Mouse (Mus musculus) Muller cell, postnatal 12 days (primary cell): Measurements from ENCODE around the gene Rab40c.

ENCODE experiments used
- DNase-seq: peaks from one replicate; pipeline ENCODE4 v3.0.0-alpha.2; 2015; ENCODE audit errors: inconsistent ontology term

Rab40c gene

DNA sequence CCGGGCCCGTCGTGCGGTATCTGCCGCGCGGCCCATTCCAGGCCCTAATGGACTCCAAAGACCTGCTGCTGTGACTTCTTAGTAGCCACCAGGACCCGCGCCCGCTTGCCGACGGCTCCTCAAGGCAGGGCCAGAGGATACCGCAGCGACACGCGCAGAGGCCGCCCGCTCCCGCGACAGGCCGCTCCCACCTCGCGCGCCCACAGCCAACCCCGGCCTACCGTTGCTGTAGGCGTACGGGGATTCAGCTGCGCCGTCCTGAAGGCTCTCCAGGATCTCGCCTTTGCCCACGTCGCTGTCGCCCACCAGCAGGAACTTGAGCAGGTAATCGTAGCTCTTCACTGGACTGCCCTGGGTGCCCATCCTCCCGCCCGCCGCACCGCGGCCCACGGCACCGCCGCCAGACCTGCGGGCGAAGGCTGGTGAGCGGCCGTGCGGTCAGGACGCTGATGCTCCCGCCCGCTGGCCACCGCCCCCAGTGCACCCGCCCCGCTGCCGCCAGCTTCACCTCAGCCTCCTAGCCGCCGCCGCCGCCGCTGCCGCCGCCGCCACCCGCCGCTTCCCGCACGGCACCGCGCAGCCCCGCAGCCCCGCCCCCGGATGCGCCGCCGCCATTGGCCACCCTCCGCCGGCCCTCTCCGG, at the start of gene Rab40c:
Gene Rab40c, minus strand, starts transcription at position 584 of the 642 bp plus-strand sequence.
- peak; percentile 69 for DNase-seq

DNA sequence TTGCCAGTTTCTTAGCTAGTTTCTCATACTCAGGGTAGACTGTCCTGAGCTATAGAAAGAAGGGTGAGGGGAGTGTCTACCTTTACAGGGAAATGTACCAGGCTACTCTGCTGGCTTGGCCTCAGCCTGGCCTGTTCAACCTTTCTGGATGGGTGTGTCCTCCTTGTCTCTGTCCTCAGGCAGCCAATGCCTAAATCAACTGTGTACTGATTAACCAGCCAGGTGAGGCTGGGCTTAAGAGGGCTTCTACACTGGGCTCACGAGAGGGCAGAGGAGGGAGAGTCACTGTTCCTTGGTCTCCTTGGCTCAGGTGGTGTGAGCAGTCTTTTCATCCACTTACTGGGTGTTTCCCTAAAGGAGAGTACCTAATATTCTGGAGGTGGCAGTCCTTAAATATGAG, 48.6 kb upstream of the Rab40c start:
- DNase-seq = no peak

DNA sequence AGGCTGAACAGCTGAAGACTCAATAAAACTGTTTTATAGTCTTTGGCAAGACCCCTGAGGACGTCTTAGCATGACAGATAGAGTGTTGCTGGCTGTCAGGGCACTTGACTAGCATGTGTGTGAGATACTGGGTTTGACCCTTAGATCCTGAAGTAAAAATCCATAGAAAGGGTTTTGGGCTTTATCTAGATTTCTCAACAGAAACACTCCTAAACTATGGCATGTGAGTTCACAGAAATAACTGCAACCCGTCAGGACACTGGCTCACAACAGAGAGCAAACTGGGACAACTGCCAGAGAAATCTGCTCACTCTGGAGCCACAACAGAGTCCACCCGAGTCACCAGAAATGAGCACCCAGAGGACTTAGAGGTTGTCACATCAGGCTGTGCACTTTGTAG, 48.1 kb upstream of the Rab40c start:
- no peak for DNase-seq

DNA sequence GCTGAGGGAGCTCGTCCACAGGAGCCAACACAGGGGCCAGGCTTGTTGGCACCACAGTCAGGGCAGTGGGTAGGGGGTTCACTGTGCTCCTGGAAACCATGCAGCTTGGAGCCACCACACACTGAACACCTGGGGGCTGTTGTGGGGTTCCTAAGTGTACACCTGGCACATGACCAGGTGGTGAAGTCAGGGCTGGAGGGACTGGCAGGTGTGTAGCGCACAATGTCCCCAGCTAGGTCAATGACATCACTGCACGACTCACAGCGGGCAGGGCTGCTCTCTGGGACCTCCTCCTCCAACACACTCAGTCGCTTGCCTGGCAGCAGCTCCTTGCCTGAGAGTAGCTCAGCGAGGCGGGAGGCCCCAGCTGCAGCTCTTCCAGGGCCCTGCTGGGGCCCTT, 44.7 kb upstream of the Rab40c start:
- DNase-seq = no peak

DNA sequence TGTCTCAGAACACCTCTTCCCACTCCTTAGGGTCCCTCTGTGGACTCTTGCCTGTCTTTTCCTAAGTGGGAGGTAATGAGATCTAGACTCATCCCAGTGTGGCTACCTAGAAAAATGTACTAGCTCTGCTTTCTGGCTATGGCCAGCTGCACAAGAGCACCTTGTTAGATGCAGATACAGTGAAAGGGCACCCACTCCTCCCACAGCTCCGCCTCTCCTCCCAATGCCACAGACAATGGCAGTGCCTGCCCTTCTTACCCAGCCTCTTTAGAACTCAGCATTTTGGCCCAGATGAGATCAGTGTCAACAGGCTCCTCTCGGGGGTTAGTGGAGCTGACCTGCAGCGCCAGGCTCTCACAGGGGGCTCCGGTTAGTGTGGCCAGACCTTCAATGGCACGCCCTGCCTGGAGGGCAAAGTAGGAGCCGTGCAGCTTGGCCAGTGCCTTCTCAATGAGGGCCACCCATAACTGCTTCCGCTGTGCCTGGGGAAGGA, 42.9 kb upstream of the Rab40c start:
- DNase-seq = no peak

DNA sequence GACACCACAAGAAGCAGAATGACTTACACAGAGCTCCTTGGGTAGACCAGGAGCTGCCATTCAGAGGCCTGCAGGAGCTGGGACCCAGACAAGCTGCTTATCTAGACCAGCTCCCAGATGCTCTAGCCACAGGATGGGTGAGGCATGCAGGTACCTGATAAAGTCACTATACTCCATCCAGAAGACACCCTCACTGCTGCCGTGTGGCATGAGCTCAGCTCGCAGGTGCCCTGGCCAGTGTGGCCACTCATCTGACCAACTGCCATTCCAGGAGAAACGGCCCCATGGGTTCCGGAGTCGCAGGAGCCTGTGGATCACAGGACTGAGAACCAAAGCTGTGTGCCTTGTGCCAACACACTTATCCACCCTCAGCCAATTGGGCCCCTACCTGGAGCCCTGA, 42.0 kb upstream of the Rab40c start:
- DNase-seq = no peak

DNA sequence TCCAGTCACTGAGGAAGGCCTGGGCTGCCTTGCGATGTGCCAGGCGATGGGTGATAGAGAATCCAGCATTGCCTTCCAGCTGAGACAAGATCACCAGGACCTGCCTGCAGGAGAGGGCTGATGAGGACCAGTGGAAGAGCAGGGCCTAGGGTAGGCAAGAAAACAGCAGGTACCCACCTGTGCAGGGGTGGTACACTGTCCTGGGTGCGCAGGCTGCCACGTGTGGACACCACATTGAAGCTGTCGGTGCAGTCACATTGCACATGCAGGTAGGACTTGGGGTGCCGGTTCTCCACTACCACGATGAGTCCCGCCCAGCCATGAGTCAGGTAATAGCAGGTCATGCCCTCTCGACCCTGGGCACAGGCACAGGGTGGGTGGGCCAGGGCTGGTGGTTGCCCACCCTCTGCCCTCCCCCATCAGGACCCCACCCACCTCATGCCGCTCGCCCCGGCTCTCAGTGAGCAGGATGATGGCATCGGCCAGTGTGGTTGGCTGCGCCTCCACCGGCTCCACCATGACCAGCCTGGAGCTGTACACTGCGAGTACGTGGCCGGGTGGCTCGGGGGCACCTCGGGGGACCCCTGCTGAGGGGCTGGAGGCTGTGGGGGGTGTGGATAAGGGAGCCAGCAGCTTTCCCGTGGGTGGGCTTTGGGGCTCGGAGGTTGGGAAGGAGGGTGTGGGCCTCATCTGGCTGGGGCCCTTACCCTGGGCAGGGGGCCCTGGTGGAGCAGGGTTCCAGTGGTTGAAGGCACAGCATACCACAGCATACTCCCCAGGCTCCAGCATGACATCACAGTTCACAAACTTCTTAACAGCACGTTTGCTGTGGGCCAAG, 40.3 kb upstream of the Rab40c start:
- no peak for DNase-seq

DNA sequence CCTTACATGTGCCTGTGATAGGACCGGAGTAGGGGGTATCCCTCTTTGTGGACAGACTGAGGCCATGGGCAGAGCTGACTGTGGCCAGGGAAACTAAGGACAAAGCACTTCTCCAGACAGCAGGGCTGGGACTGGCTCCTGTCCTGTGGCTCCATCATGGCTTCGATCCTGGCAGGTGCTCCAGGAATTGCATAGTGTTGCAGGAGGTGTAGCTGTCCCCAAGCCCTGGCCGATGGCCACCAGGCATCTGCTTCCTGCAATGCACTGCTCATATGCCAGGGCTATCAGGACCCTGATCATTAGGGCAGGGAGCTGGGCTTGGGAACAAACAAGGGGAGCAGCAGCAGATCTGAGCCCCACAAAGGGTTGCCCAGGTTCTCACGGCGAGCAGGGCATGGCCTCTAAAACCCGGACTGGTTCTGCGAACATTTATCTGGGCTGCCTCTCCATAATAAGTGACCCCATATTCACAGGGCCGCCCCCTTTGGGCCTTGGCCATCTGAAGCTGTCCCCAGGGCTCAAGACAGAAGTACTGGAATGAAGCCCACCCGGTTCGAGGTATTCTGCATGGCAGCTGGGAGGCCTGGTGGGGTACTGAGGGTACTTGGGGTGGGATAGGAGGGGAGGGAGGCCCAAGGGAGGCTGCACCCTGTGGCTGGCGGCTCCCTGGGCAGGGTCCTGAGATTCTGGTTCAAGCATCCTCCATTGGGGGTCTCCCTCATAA, 39.4 kb upstream of the Rab40c start:
- DNase-seq = no peak

DNA sequence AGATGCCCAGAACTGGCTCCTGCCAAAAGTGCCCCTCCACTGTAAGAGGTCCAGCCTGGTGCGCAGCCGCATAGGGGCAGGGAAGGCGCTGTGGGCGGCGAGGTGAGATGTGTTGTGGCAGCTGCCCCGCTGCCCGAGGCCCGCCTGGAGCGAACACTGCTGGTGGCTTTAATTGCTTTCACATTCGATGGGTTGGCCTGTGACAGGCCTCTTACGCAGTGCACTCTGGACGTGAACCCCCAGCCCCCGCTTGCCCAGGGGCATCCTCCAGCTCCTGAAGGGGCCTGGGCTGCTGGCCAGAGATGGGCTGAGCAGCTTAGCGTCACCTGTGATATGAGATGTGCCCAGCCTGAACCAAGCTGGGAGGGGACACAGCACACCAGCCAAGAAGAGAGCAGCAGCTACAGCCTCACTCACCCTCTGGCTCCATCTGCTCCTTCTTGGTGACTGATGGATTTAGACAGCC, 38.1 kb upstream of the Rab40c start:
- no peak for DNase-seq

DNA sequence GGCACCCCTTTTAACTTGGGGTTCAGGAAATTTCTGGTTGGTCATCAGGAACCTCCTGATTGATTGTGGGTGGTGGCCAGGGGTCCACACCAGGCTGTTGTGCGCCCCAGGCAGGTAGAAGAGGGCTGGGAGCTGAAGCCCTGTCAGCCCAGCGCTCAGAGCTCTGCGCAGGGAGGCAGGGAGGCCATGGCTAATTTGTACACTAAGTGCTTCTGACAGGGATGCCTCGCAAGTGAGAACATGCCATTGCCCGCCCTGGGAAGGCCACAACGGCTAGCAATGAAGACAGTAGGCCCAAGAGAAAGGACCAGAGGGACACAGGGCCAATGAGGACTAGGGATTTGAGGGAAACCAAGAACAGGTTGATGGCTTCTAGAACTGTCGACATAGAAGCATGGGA, 37.1 kb upstream of the Rab40c start:
- no peak for DNase-seq

DNA sequence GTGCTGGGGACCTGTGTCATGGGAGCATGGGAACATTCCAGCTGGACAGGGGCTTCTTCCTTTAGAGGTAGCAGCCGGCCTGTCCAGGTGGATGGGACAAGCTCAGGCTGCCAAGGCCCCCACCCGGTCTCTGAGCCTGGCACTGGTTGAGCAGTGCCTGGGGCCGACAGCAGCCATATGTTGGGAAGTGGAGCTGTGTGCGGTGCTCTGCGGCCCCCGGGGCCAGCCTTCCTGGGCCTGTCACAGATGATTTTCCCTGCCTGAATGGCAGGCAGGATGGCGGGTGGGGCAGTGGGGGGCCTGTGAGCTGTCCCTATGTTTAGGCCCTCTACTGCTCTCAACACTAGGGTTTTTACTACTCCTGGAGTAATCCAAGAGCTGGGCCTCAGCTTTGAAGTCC, 36.7 kb upstream of the Rab40c start:
- DNase-seq = no peak

DNA sequence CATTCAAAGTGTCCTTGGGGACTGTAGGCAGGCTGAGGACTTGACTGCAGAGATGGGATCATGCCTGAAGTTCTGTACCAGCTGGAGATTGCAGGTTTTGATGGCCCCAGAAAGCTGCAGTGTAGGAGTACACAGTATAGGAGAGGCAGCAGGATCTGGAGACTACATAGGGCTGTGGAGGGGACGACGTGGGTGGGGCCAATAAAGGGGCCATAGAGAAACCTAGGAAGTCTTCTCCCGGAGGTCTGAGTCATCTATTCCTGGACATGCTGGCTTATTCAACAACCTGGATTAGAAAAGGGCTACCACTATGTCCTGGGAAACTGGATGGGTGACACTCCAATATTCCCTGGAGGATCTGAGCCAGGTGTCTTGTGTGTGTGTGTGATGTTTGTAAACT, 36.2 kb upstream of the Rab40c start:
- no peak for DNase-seq

DNA sequence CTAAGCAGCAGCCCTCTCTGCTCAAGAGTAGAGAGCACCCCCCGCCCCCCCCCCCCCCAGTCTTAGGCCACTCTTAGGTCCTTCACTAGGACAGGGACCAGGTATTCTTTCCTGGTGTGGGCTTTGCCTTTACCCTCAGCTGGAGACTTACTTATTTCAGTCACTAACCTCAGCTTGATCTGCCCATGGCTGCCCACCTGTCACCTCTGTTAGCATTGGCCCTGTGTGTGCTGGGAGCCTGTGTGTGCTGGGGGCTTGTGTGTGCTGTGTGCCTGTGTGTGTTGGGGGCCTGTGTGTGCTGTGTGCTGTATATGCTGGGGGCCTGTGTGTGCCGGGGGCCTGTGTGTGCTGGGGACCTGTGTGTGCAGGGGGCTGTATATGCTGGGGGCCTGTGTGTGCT, 35.1 kb upstream of the Rab40c start:
- no peak for DNase-seq

DNA sequence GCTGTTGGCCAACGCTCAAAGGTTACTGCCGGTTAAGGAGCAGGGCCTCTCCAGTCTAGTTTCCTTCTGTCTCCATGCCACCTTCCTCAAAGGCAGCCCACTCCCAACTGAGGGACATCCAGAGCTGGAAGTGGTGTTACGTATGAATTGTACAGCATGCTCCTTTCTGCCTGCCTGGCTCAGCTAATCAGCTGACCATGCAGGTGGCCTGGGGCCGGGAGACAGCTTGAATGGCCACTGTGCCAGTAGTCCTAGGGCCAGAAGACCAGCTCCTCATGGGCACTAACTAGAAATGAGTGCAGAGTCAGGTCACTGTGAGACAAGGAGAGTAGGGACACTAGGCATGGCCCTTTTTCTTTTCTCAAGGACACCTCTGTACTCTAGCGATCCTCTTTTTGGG, 33.6 kb upstream of the Rab40c start:
- DNase-seq = no peak

DNA sequence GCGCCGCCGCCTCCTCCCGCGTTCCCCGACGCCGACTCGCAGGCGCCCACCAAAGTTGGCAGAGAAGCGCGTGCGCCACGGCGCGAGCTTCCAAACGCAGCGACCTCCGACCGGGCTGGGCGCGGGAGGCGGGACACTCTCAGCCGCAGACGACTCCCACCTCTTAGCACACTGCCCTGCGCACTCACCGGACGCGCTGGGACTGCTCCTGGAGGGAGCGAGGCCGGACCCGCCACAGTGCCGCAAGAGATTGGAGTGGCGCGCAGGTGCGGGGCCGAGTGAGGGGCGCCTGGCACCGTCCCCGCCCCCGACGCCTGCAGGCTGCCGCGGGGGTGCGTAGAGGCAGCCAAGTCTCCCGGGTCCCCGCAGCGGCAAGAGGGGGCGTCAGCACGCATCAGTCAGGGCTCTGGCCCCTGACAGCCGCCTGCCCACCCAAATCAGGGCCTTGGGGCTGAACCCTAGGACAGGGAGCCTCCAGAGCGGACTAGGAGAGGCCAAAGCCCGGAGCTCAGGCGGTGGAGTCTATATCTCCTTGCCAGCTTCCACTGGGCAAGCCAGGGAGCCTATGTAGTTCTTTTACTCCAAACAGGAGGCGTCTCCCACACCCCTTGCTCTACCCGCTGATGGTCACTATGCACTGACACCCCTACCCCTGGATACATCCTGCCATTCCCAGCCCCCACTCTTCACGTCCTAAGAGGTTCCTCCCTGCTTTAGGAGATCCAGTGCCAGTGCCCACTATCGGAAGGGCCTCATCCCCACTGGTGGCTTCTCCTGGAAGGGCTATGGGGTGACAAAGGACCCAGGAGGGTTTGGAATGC, 32.5 kb upstream of the Rab40c start, which contains the start of gene A930017K11Rik:
Gene A930017K11Rik, minus strand, starts transcription at position 763 of the 821 bp plus-strand sequence.
- DNase-seq = no peak

DNA sequence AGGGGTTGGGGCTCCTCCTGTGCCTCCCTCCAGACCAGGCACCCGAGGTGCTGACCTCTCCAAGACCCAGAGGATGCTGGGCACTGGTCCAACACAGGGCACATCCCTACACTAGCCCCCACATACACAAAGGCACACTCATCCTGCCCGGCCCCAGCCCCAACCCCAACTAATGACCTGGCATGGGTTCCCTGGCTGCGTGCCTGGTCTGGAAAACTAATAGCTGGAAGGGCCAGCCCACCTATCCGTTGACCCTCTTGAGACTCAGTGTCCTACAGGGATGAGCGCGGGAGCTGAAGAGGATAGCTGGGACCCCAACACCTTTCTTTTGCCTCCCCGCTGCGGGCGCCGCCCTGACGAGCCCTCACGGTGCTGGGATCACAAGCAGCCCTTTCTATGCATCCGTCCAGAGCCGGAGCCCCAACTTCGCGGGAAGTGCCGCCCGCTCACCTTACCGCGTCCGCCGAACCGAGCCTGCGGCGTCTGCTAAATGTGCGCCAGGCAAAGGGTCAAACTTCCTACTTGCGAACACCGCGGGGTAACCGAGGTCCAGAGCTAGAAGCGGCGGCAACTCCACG, 31.8 kb upstream of the Rab40c start:
- DNase-seq = peak; percentile 50

DNA sequence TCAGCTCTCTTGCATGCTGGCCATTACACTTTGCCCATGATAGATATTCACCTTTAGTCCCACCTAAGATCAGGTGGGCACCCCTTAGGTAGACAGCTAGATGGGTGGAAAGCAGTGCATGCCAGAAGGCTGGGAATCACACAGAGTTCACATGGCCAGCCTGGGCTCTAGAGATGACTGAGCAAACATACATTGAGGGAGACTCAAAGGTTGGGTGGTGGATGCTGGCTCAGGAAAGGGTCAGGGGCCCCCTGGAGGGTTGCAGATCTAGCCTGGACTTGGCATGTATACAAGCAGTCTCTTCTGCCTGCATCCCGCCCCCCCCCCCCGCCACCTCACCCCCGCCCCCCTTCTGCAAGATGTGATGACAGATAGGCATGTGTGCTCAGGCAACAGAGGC, 31.2 kb upstream of the Rab40c start:
- DNase-seq = no peak

DNA sequence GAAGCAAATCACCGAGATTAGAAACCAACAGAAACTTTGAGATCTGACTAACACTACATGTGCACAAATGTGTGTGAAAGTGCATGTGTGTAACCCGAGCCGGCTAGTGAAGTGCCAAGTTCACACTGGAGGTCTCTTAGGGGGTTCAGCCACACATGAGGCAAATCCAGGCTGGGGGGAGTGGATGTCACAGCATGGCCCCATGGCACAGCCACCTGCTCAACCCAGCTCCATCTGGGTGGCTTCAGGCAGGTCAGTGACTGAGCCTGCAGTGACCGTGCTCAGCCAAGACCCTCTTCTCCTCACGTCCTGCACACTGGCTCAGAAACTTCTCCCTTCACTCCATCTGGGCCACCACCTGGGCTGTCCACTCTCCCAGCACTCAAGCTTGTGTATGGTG, 30.5 kb upstream of the Rab40c start:
- no peak for DNase-seq

DNA sequence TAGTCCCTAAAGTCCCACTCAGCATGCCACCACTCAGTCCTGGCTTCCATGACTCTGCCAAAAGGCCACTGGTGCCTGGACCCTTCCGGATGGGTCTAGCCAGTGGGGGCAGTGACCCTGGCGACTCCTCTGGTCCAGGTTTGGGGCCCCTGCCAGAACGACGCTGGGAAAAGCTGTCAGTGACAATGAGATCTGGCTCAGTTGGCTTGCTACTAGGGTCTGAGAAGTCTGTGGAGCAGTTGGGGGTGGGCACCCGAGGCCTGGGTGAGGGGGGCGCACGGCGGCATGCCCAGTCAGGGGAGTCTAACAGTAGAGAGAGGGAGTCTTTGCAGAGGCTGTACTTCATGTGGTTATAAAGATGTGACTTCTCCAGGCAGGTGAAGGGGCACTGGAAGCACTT, 28.5 kb upstream of the Rab40c start:
- no peak for DNase-seq

DNA sequence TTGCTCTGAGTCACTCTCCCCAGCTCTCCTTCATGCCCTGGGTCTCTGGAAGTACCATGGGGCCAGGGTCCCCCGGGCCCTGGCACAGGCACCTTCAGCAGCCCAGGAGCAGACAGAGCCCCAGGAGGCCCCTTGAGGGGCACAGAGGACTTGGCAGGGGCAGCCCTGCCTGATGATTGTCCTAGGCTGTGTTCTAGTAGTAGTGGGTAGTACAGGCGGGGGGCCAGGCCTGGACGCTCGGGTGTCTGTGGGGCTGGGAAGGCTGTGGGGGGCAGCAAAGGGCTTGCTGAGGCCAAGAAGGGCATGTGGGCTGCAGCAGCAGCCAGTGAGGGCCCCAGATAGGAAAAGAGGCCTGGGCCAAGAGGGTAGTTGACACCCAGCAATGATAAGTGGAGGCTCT, 28.0 kb upstream of the Rab40c start:
- no peak for DNase-seq

DNA sequence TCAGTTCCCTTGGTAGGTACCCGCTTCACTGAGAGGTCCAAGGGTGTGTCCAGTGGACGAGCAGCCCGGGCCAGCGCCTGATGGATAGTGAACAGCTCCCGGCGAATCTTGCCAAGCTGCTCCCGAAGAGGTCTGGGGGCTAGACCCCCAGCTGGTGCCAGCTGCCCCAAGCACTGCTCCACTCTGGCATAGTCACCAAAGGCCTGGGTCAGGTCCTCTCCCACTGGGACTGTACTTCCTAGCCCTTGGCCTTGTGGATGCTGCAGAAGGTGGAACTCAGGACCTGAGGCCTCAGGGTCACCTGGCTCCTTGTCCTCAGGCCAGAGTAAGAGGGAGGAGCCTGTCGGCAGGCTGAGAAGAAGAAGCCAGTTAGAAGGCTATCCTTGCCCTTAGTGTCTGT, 27.4 kb upstream of the Rab40c start:
- DNase-seq = no peak
